Mouse (Mus musculus) forebrain, embryonic 13.5 days (tissue): Measurements from ENCODE around the gene Pold4. TPM values are rescaled to one million over a fixed set of nuclear protein-coding genes. Genes with fewer than 3 reads are reported as not detected.

Source experiments
- ATAC-seq: fragments of 200-750 bp; cut with Nextera tagmentation; 2 replicates; pipeline ENCODE4 v1.8.0; 2017
- H3K27ac ChIP-seq: fragments of 300-500 bp; sonication (generic); 2 replicates; pipeline ENCODE4 v1.5.1; 2015; ENCODE audit warnings: inconsistent platforms, mild to moderate bottlenecking, moderate library complexity
- H3K27me3 ChIP-seq: fragments of 300-500 bp; sonication (generic); 2 replicates; pipeline ENCODE4 v1.6.1; 2015; ENCODE audit warnings: mild to moderate bottlenecking, inconsistent platforms
- H3K36me3 ChIP-seq: fragments of 300-500 bp; sonication (generic); 2 replicates; pipeline ENCODE4 v1.6.1; 2015; ENCODE audit warnings: mild to moderate bottlenecking, inconsistent platforms; ENCODE audit not compliant: poor library complexity, severe bottlenecking
- H3K4me1 ChIP-seq: fragments of 300-500 bp; sonication (generic); 2 replicates; pipeline ENCODE4 v1.6.1; 2015; ENCODE audit warnings: inconsistent platforms
- H3K4me2 ChIP-seq: fragments of 300-500 bp; sonication (generic); 2 replicates; pipeline ENCODE4 v1.6.1; 2015; ENCODE audit warnings: inconsistent platforms, mild to moderate bottlenecking, moderate library complexity
- H3K4me3 ChIP-seq: fragments of 300-500 bp; sonication (generic); 2 replicates; pipeline ENCODE4 v1.5.1; 2015; ENCODE audit warnings: mild to moderate bottlenecking, inconsistent platforms
- H3K9ac ChIP-seq: fragments of 300-500 bp; sonication (generic); 2 replicates; pipeline ENCODE4 v1.6.1; 2015; ENCODE audit warnings: mild to moderate bottlenecking, inconsistent platforms
- H3K9me3 ChIP-seq: fragments of 300-500 bp; sonication (generic); replicated peaks from 2 replicates; pipeline ENCODE4 v1.6.1; 2016; ENCODE audit warnings: inconsistent platforms
- WGBS: fragments of 180-500 bp; shearing (Covaris S2); methylation state at CpG from one replicate; pipeline ENCODE4 v1.1.7; 2015; 5-methylcytosine and 5-hydroxymethylcytosine counted together
- polyA plus RNA-seq: library from polyadenylated mRNA; unstranded; fragments of >200 nt; fragmentation: Nextera tagmentation; extraction: Ambion mirVana; gene quantifications from 2 replicates; pipeline ENCODE4 v1.2.1, GENCODE M21; 2015

Gene Pold4
- polyA plus RNA-seq, 1 experiment from 2014 or later, result 14.2 TPM

- Histone ChIP-seq H3K9me3 (no peaks in the 10 kb centered on the region), H3K27me3 (no peaks in the 10 kb centered on the region), H3K27ac (no peak overlapping the region; the same call in none of the 2 replicates), H3K4me1 (peaks cover 35% of the 10 kb centered on the region), H3K36me3 (peaks cover 68% of the 10 kb centered on the region), H3K4me2 (no peak overlapping the region), H3K9ac (no peak overlapping the region), H3K4me3 (no peak overlapping the region)
- WGBS, result 82% methylated on average over 12 of the region's 12 CpGs
- no peak for ATAC-seq
Measured at GRCm38 (mm10) chr19:4194776-4195650, 36.7 kb upstream of the Pold4 start.

- peak overlapping the region; percentile 32 for H3K27ac ChIP-seq
- no peak overlapping the region for H3K4me2 ChIP-seq
- H3K9me3 ChIP-seq, result no peaks in the 10 kb centered on the region
- H3K9ac ChIP-seq, result no peak overlapping the region
- no peaks in the 10 kb centered on the region for H3K27me3 ChIP-seq
- no peak overlapping the region for H3K4me3 ChIP-seq
- ATAC-seq, result no peak
- H3K36me3 ChIP-seq, result peaks cover 71% of the 10 kb centered on the region
- peaks cover 45% of the 10 kb centered on the region for H3K4me1 ChIP-seq
- 73% methylated on average over 2 of the region's 2 CpGs for WGBS
Measured at GRCm38 (mm10) chr19:4196048-4196447, 35.7 kb upstream of the Pold4 start.

- Histone ChIP-seq H3K4me2 (no peak overlapping the region), H3K9me3 (no peaks in the 10 kb centered on the region), H3K4me1 (peaks cover 47% of the 10 kb centered on the region), H3K27ac (no peak overlapping the region), H3K4me3 (no peak overlapping the region), H3K36me3 (peaks cover 71% of the 10 kb centered on the region), H3K9ac (no peak overlapping the region), H3K27me3 (no peaks in the 10 kb centered on the region)
- WGBS, result 68% methylated on average over 5 of the region's 5 CpGs
- ATAC-seq, result no peak
Measured at GRCm38 (mm10) chr19:4196548-4196947, 35.2 kb upstream of the Pold4 start.

GRCm38 (mm10) chr19:4197180-4197579, 34.5 kb upstream of the Pold4 start:
- H3K4me1 ChIP-seq, result peaks cover 53% of the 10 kb centered on the region
- 78% methylated on average over 3 of the region's 3 CpGs for WGBS
- peaks cover 71% of the 10 kb centered on the region for H3K36me3 ChIP-seq
- no peaks in the 10 kb centered on the region; the same call in 1 of the 2 replicates for H3K27me3 ChIP-seq
- H3K9me3 ChIP-seq, result no peaks in the 10 kb centered on the region
- no peak overlapping the region for H3K27ac ChIP-seq
- H3K4me2 ChIP-seq, result no peak overlapping the region
- ATAC-seq, result no peak
- H3K4me3 ChIP-seq, result no peak overlapping the region
- H3K9ac ChIP-seq, result no peak overlapping the region

- H3K4me2 ChIP-seq, result peak within 1 kb of the TSS; percentile 94
- H3K9ac ChIP-seq, result peak within 1 kb of the TSS; percentile 74
- under 1% methylated on average over 34 of the region's 34 CpGs for WGBS
- peaks cover 23% of the 10 kb centered on the region for H3K27me3 ChIP-seq
- H3K4me1 ChIP-seq, result peaks cover 25% of the 10 kb centered on the region
- H3K9me3 ChIP-seq, result no peaks in the 10 kb centered on the region
- peaks cover 36% of the 10 kb centered on the region for H3K36me3 ChIP-seq
- peak within 1 kb of the TSS; percentile 58 for H3K4me3 ChIP-seq
- H3K27ac ChIP-seq, result peak within 1 kb of the TSS; percentile 25; the same call in 1 of the 2 replicates
- ATAC-seq, result peak; percentile 87
Measured at GRCm38 (mm10) chr19:4201291-4201909, 30.3 kb upstream of the Pold4 start, which contains the start of gene Rad9a. Gene Rad9a, minus strand, starts transcription at chr19:4201662.

- Histone ChIP-seq H3K4me2 (peak overlapping the region; percentile 94), H3K9ac (peak overlapping the region; percentile 74), H3K27ac (no peak overlapping the region), H3K9me3 (no peaks in the 10 kb centered on the region), H3K27me3 (peaks cover 24% of the 10 kb centered on the region), H3K4me3 (peak overlapping the region; percentile 58), H3K36me3 (peaks cover 29% of the 10 kb centered on the region), H3K4me1 (peaks cover 25% of the 10 kb centered on the region)
- ATAC-seq, result peak; percentile 26; the same call in 1 of the 2 replicates
- WGBS, result 28% methylated on average over 7 of the region's 7 CpGs
Measured at GRCm38 (mm10) chr19:4202149-4202548, 29.6 kb upstream of the Pold4 start.

GRCm38 (mm10) chr19:4203148-4203547, 28.6 kb upstream of the Pold4 start:
- no peak for ATAC-seq
- Histone ChIP-seq H3K4me3 (no peak overlapping the region), H3K4me1 (peaks cover 25% of the 10 kb centered on the region), H3K36me3 (peaks cover 19% of the 10 kb centered on the region), H3K9ac (no peak overlapping the region), H3K27me3 (peaks cover 24% of the 10 kb centered on the region), H3K4me2 (no peak overlapping the region), H3K9me3 (no peaks in the 10 kb centered on the region), H3K27ac (no peak overlapping the region)
- WGBS, result 60% methylated on average over 3 of the region's 3 CpGs

GRCm38 (mm10) chr19:4203604-4204326, 27.9 kb upstream of the Pold4 start:
- H3K9ac ChIP-seq, result no peak overlapping the region
- peaks cover 25% of the 10 kb centered on the region for H3K4me1 ChIP-seq
- H3K4me3 ChIP-seq, result no peak overlapping the region
- H3K27ac ChIP-seq, result no peak overlapping the region
- H3K27me3 ChIP-seq, result peaks cover 24% of the 10 kb centered on the region
- peaks cover 13% of the 10 kb centered on the region; the same call in 1 of the 2 replicates for H3K36me3 ChIP-seq
- H3K4me2 ChIP-seq, result no peak overlapping the region
- WGBS, result 70% methylated on average over 13 of the region's 13 CpGs
- ATAC-seq, result no peak
- H3K9me3 ChIP-seq, result no peaks in the 10 kb centered on the region

- Histone ChIP-seq H3K4me1 (peaks cover 23% of the 10 kb centered on the region), H3K9ac (no peak overlapping the region), H3K9me3 (no peaks in the 10 kb centered on the region), H3K4me2 (no peak overlapping the region), H3K27me3 (peaks cover 24% of the 10 kb centered on the region), H3K27ac (no peak overlapping the region), H3K4me3 (no peak overlapping the region), H3K36me3 (0 out of 2 replicates have a peak, but pooled peaks cover 4% of the 10 kb centered on the region)
- WGBS, result 60% methylated on average over 4 of the region's 4 CpGs
- ATAC-seq, result no peak
Measured at GRCm38 (mm10) chr19:4204889-4205288, 26.8 kb upstream of the Pold4 start.

- Histone ChIP-seq H3K9me3 (no peaks in the 10 kb centered on the region), H3K27ac (no peak overlapping the region), H3K27me3 (peaks cover 35% of the 10 kb centered on the region), H3K4me3 (no peak overlapping the region), H3K4me1 (peaks cover 7% of the 10 kb centered on the region), H3K9ac (no peak overlapping the region), H3K36me3 (no peaks in the 10 kb centered on the region), H3K4me2 (no peak overlapping the region)
- WGBS, result 10% methylated on average over 2 of the region's 2 CpGs
- ATAC-seq, result peak; percentile 60; the same call in 1 of the 2 replicates
Measured at GRCm38 (mm10) chr19:4206971-4207370, 24.7 kb upstream of the Pold4 start.

GRCm38 (mm10) chr19:4208563-4208962, 23.1 kb upstream of the Pold4 start:
- H3K36me3 ChIP-seq, result no peaks in the 10 kb centered on the region
- ATAC-seq, result no peak
- no peak overlapping the region for H3K4me2 ChIP-seq
- WGBS, result 82% methylated on average over 5 of the region's 5 CpGs
- peaks cover 16% of the 10 kb centered on the region for H3K4me1 ChIP-seq
- H3K27ac ChIP-seq, result no peak overlapping the region
- H3K9me3 ChIP-seq, result no peaks in the 10 kb centered on the region
- H3K9ac ChIP-seq, result no peak overlapping the region
- peaks cover 45% of the 10 kb centered on the region for H3K27me3 ChIP-seq
- no peak overlapping the region for H3K4me3 ChIP-seq
